Mouse (Mus musculus): ENCODE measurements around the gene Hjurp.

- TF ChIP-seq CTCF (IDR thresholded peaks at IDR 0.05; ENCODE audit: control insufficient read depth, insufficient read depth, insufficient replicate concordance, low read depth, low read length), result no peak
- no peak for TF ChIP-seq POLR2A (IDR thresholded peaks at IDR 0.05; ENCODE audit: control insufficient read depth, low read depth, low read length)
Observed at GRCm38 (mm10) chr1:88253540-88253939, 23.9 kb downstream of the Hjurp start.
